Mouse (Mus musculus) ES-Bruce4 (cell line): ENCODE measurements around the gene Pbxip1.

Experiments
- CTCF ChIP-seq: IDR thresholded peaks from one replicate; pipeline ENCODE4 v1.8.1; 2011; ENCODE audit warnings: low read depth, low read length
- POLR2A ChIP-seq: IDR thresholded peaks from one replicate; pipeline ENCODE4 v1.8.1; 2011; ENCODE audit warnings: low read length; ENCODE audit not compliant: insufficient read depth

DNA sequence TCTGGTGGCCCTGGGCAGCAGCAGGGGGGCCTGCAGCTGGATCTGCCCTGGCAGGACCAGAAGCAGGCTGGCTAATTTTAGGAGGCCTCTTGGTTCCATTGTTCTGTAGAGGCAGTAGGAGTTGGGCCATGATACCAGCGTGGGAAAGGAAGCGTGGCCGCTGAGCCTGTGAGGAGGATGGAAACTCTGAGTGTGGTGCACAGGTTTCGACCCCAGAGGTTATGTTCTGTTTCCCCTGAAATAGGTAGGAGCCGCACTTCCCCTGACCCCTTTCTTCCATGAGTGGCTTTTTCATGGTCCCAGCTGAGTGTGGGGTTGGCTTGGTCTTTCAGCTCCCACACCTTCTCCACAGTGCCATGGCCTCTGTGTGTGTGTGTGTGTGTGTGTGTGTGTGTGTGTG is 55.1 kb downstream of the Pbxip1 start:
- TF ChIP-seq POLR2A (no peak), CTCF (no peak)
